Mouse (Mus musculus) kidney, adult 2 months (tissue): ENCODE results near the gene Egflam.

ENCODE experiments used
- CTCF ChIP-seq: fragments of 200-500 bp; conservative IDR thresholded peaks from 2 replicates; pipeline ENCODE4 v1.5.1; 2011; ENCODE audit warnings: low read depth, mild to moderate bottlenecking, control low read depth, low read length, moderate library complexity, mixed read lengths; ENCODE audit not compliant: insufficient read depth, insufficient read length
- POLR2A ChIP-seq: fragments of 200-500 bp; IDR thresholded peaks from one replicate; pipeline ENCODE4 v1.6.1; 2011; ENCODE audit warnings: low read depth, low read length, control low read depth

DNA sequence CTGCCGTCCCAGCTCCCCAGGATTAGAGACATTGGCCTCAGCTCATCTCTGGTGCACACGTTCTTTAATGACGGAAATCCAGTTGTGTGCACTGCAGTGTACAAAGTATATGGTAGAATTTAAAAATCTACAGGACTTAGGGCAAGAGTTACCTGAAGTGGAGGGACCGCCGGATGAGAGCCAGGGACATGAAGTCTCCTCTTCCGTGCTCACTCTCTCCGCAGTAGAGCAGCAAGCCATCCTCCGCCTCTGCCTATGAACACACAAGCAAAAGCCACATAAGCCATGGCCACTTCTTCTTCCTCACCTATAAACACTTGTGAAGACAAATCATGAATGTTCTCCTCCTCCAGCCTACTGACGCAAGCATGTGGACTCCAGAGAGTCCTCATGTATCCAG, 147.2 kb downstream of the Egflam start:
- no peak for TF ChIP-seq CTCF
- TF ChIP-seq POLR2A = no peak
